ENCODE assay signal across 10 mouse cellular contexts in the genomic region with DNA sequence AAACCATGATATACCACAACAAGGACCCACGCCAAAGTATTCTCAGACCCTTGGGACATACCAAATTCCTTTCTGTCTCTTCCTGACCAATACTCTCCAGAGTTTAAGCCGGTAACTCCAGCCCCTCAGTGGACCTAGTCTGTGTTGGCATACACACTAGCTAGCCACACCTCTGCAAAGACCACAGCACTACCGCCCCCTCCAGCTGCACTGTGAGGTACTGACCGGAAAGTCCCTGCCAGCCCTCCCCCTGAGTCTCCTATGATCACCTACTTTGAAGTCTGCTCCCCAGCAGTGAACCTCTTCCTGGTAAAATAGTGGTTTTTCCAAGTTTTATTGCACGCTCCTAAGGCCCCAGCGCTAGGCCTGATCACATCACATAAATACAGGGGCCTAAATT. TPM values are rescaled to one million over a fixed set of nuclear protein-coding genes. Genes with fewer than 3 reads are reported as not detected.
A peak's percentile ranks its signal among the peaks of the same experiment; 100 is the strongest.
DNase-seq lines count a peak whose midpoint lies in the region; ATAC-seq and TF ChIP-seq lines count a peak whose summit lies in the region.
"Had no signal": no experiment of that assay in that cellular context is flagged by ENCODE, and none has a peak within 500 bp of the region (broad histone marks: within the 10 kb centered on the region; RNA-seq: fewer than 3 reads in every experiment).

No protein-coding gene starts in this region.

- H3K4me2 ChIP-seq in limb, embryonic 13.5 days (replicated peaks), result peak overlapping the region; percentile 71
- no peak overlapping the region for H3K4me2 ChIP-seq in stomach, postnatal 0 days (replicated peaks; ENCODE audit: low read depth)

- intact Hi-C loops in left cerebral cortex, postnatal 25 days (cut with DNase I), result no loop called here

- peak; percentile 8 for DNase-seq in embryo, embryonic 10 days (ENCODE audit: low spot score)
- DNase-seq in embryo, embryonic 9.5 days (ENCODE audit: extremely low spot score), result no peak
- DNase-seq in testis, postnatal 10 days (ENCODE audit: low spot score), result peak; percentile 38
- no peak for DNase-seq in testis, postnatal 14 days (ENCODE audit: low spot score)
- DNase-seq in stomach, postnatal 0 days (ENCODE audit: low spot score), result no peak
- DNase-seq in left cerebral cortex, postnatal 25 days (ENCODE audit: low spot score in 2 of 2), result no peak
- no peak for DNase-seq in urinary bladder, postnatal 36 days (ENCODE audit: low spot score in 2 of 2)
- DNase-seq: B cell, adult 2 months had no signal

- 29% methylated on average over 6 of the region's 6 CpGs for WGBS in limb, embryonic 13.5 days
- 75% methylated on average over 6 of the region's 6 CpGs for WGBS in stomach, postnatal 0 days

- peaks cover 64% of the 10 kb centered on the region for H3K27me3 ChIP-seq in limb, embryonic 13.5 days
- no peaks in the 10 kb centered on the region for H3K27me3 ChIP-seq in stomach, postnatal 0 days (ENCODE audit: control insufficient read depth, insufficient read depth, low read length)

- TF ChIP-seq CTCF in stomach, postnatal 0 days (IDR thresholded peaks at IDR 0.05; ENCODE audit: low read depth), result 0 out of 2 replicates have a peak, but pooled peaks have one; percentile 26

- TF ChIP-seq EP300 in stomach, postnatal 0 days (optimal IDR thresholded peaks at IDR 0.05), result no peak

- peak overlapping the region; percentile 58 for H3K4me3 ChIP-seq in limb, embryonic 13.5 days
- no peak overlapping the region for H3K4me3 ChIP-seq in stomach, postnatal 0 days (ENCODE audit: low read depth, low read length)

- H3K4me1 ChIP-seq in limb, embryonic 13.5 days, result peaks cover 18% of the 10 kb centered on the region
- no peaks in the 10 kb centered on the region for H3K4me1 ChIP-seq in stomach, postnatal 0 days (replicated peaks; ENCODE audit: control insufficient read depth, insufficient read depth)

- no peak overlapping the region for H3K27ac ChIP-seq in limb, embryonic 13.5 days
- H3K27ac ChIP-seq in stomach, postnatal 0 days (replicated peaks), result no peak overlapping the region

- H3K36me3 ChIP-seq in limb, embryonic 13.5 days, result no peaks in the 10 kb centered on the region
- no peaks in the 10 kb centered on the region for H3K36me3 ChIP-seq in stomach, postnatal 0 days (ENCODE audit: control insufficient read depth, insufficient read depth, low read length)

- no peaks in the 10 kb centered on the region for H3K9me3 ChIP-seq in limb, embryonic 13.5 days
- no peaks in the 10 kb centered on the region for H3K9me3 ChIP-seq in stomach, postnatal 0 days (ENCODE audit: control insufficient read depth, low read length)

- no peak for ATAC-seq in limb, embryonic 13.5 days (ENCODE audit: low FRiP score, low read depth)
- ATAC-seq in stomach, postnatal 0 days (ENCODE audit: low FRiP score, low TSS enrichment), result no peak

- peak overlapping the region; percentile 76 for H3K9ac ChIP-seq in limb, embryonic 13.5 days
- no peak overlapping the region for H3K9ac ChIP-seq in stomach, postnatal 0 days (ENCODE audit: low read length)

RNA-seq across cellular contexts. Expression of gene Slc16a2, which starts 2.5 kb away (rescaled TPM):
- 27.0 and 29.2 TPM in 2 replicates for polyA plus RNA-seq in limb, embryonic 13.5 days (2015; fragmentation: Nextera tagmentation; extraction: Ambion mirVana)
- polyA plus RNA-seq in stomach, postnatal 0 days (2015; fragmentation: Nextera tagmentation; extraction: Ambion mirVana), result 5.5 and 6.0 TPM in 2 replicates
- 10 to 100 TPM; 38.6 to 47.3 TPM for total RNA-seq in left cerebral cortex, postnatal 25 days (2021)
- total RNA-seq: neutrophil, adult 5-6 weeks had no signal

Comparison
In these comparisons a context has a peak if more than half of its experiments do, and no peak if none do; other contexts are left out.
1. DNase-seq: peak in embryo, embryonic 10 days (single experiment) and testis, postnatal 10 days (single experiment); none in embryo, embryonic 9.5 days (single experiment), testis, postnatal 14 days (single experiment), stomach, postnatal 0 days (single experiment), left cerebral cortex, postnatal 25 days (0 of 2) and urinary bladder, postnatal 36 days (0 of 2).